Mouse (Mus musculus) retina, adult 2 months (tissue): ENCODE data around the gene Rab4a.

ENCODE experiments used
- DNase-seq: peaks from one replicate; pipeline ENCODE4 v3.0.0-alpha.2; 2012; ENCODE audit warnings: low read depth, low spot score

Rab4a gene

GRCm38 (mm10) chr8:123813173-123813891 lies 7.5 kb downstream of the Rab4a start:
- DNase-seq, result no peak

GRCm38 (mm10) chr8:123813892-123814266 lies 8.1 kb downstream of the Rab4a start:
- no peak for DNase-seq

- no peak for DNase-seq
These were observed 9.5 kb downstream of the Rab4a start for GRCm38 (mm10) chr8:123815325-123815724.

- no peak for DNase-seq
These were observed 11.2 kb downstream of the Rab4a start for GRCm38 (mm10) chr8:123816939-123817338.

GRCm38 (mm10) chr8:123817747-123818146 lies 12.0 kb downstream of the Rab4a start:
- no peak for DNase-seq

GRCm38 (mm10) chr8:123819683-123820610 lies 14.2 kb downstream of the Rab4a start:
- no peak for DNase-seq

GRCm38 (mm10) chr8:123820780-123821179 lies 15.0 kb downstream of the Rab4a start:
- DNase-seq, result no peak

- DNase-seq, result no peak
These were observed 17.3 kb downstream of the Rab4a start for GRCm38 (mm10) chr8:123823111-123823510.

GRCm38 (mm10) chr8:123823532-123824123 lies 17.8 kb downstream of the Rab4a start:
- no peak for DNase-seq

- DNase-seq, result no peak
These were observed 20.2 kb downstream of the Rab4a start for GRCm38 (mm10) chr8:123826001-123826400.

GRCm38 (mm10) chr8:123826758-123827157 lies 21.0 kb downstream of the Rab4a start:
- DNase-seq, result no peak

- no peak for DNase-seq
These were observed 21.7 kb downstream of the Rab4a start for GRCm38 (mm10) chr8:123827523-123827922.

GRCm38 (mm10) chr8:123832757-123833156 lies 27.0 kb downstream of the Rab4a start:
- no peak for DNase-seq

GRCm38 (mm10) chr8:123835451-123835850 lies 29.7 kb downstream of the Rab4a start:
- DNase-seq, result peak; percentile 60

GRCm38 (mm10) chr8:123836354-123836753 lies 30.6 kb downstream of the Rab4a start:
- no peak for DNase-seq

GRCm38 (mm10) chr8:123838496-123838895 lies 32.7 kb downstream of the Rab4a start:
- DNase-seq, result no peak

GRCm38 (mm10) chr8:123840578-123841345 lies 35.0 kb downstream of the Rab4a start:
- DNase-seq, result no peak

GRCm38 (mm10) chr8:123842086-123842485 lies 36.3 kb downstream of the Rab4a start:
- no peak for DNase-seq

- no peak for DNase-seq
These were observed 38.6 kb downstream of the Rab4a start for GRCm38 (mm10) chr8:123844341-123844740.

- DNase-seq, result no peak
These were observed 39.3 kb downstream of the Rab4a start for GRCm38 (mm10) chr8:123845114-123845513.

- DNase-seq, result no peak
These were observed 40.2 kb downstream of the Rab4a start for GRCm38 (mm10) chr8:123845991-123846390.

- no peak for DNase-seq
These were observed 40.7 kb downstream of the Rab4a start for GRCm38 (mm10) chr8:123846509-123846908.
